Mouse (Mus musculus): ENCODE data around the gene Osgin1.

DNA sequence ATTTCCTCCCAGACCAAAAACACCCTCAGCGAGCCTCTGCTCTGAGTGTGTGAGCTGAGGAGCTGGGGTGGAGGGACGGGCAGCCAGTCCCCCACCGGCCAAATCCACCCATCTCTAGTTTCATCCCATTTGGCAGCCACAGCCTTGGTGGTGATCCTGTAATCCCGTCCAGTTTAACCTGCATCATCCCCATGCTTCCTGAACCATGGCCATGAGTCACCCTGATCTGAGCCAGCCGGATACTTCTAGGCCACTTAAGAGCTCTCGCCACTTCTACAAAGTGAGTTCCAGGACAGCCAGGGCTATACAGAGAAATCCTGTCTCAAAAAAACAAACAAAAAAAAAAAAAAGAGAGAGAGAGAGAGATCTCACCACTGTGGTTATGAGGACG, 5.6 kb upstream of the Osgin1 start:
- no peak for TF ChIP-seq POLR2A (IDR thresholded peaks at IDR 0.05; ENCODE audit: extremely low read depth, insufficient read depth, low read length)
- no peak for TF ChIP-seq CTCF (IDR thresholded peaks at IDR 0.05; ENCODE audit: low read depth, low read length)
